Mouse (Mus musculus): Measurements from ENCODE around the gene Myom3. TPM values are rescaled to one million over a fixed set of nuclear protein-coding genes. Genes with fewer than 3 reads are reported as not detected.

Gene Myom3
- total RNA-seq, 4 experiments from 2014 or later: 0.98 to 1.7 (median 1.1) TPM

DNA sequence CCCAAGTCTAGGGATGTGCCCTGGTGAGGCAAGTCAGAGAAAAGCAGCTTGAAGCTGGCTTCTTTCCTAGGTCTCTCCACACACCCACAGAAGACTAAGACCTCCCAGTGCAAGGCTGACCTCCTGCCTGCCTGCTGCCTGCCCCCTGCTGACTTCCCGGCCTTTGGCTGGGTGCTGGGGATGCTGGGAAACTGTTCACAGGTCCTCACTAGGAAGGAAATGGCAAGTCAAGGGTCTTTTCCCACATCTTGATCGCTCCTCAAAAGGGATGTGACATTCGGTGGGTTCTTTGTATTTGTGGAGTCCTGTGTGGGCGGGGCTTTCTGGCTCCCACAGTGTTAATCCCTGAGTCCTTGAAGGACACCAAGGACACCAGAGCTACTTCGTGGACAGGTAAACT lies 44.7 kb downstream of the Myom3 start:
- no peak for DNase-seq (ENCODE audit: low spot score in 2 of 2)

DNA sequence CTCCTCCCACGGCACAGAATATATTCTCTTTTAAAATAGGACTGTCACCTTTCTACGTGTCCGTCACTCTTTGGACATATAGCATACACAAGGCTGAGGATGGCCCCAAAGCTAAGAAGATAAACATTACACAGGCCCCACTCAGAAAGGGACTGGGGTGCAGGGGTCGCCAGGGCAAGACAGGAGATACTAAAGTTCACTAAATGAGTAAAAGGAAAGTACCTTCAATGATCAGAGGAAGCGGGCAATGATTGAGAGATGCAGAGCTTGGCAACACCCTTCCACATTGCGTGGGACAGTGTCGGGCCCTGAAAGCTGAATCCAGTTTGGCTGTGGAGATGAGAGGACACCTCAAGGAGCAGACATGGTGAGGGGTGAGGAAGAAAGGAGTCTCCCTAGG lies 55.4 kb downstream of the Myom3 start:
- no peak for DNase-seq (ENCODE audit: low spot score in 2 of 2)

DNA sequence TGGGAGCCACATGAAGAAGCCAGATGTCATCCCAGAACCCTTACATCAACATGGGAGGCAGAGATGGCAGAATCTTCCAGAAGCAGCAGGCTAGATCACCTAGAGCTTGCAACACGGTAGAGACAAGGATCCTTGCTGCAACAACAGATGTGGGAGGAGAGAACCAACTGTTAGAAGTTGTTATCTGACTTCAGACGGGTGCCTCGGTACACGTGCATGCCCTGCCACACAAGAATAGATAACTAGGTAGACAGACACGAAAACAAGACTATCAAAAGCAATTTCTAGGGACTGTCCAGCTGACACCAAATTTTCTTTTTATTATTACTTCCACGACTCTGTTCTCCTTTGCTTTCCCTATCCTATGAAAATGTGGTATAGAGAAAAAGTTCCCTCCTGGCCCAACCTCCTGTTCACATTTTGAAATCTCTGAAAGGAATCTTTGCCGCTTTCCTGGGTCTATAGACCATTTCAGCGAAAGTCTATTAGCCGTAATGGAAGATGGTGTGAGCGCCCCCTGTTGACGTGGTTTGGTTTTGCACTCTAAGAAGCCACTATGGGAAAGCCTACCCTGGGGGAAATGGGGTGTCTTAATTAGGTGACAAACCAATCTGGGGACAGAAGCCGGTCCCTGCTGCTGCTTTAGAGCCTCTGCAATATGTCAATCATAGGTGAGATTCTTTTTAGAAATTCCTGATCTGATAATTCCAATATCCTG lies 57.5 kb downstream of the Myom3 start:
- DNase-seq (ENCODE audit: low spot score in 2 of 2): no peak

GRCm38 (mm10) chr4:135818366-135818765 lies 58.9 kb downstream of the Myom3 start:
- DNase-seq (ENCODE audit: low spot score in 2 of 2): no peak

DNA sequence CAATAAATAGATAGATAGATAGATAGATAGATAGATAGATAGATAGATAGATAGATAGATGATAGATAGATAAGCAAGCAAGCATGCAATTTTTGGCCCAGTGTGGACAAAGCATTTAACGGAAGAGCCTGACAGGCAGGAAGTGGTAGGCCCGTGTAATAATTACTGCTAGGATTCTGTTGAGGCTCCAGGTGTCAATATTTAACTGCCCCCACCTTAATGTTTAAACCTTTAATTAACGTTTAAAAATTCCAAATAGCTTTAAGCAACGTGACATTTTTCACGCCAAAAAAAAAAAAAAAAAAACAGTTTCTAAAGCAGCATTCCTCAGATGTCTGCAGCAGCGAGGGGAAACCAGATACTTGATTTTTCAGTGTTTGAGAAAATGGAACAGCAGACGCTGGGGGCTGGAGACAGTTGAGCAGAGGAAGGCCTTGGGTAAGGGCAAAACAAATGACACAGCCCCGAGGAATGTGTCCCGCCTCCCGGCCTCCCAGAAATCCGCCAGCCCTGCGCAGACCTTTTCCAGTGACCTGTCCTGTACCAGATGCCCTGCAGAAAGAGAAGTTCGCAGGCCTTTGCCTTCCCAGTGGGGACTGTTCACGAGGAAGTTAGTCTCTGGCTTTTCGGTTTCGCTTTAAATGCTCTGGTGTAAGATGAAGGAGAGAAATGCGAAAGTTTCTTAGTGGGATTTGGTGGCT lies 60.5 kb downstream of the Myom3 start:
- no peak for DNase-seq (ENCODE audit: low spot score in 2 of 2)

DNA sequence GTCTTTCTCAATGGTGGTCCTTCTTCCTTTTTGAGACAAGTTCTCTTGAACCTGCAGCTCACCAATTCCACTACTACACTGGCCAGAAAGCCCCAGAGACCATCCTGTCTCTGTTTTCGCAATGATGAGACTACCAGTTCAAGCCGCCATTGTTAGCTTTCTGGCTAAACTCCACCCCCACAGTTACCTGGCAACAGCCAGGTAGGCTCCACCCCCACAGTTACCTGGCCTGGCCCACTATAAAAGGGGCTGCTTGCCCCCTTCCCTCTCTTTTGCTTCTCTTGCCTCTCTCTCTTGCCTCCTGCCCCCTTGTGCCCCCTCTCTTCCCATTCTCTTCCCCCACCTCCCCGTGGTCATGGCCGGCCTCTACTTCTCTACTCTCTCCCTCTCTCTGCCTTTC lies 62.3 kb downstream of the Myom3 start:
- no peak for DNase-seq (ENCODE audit: low spot score in 2 of 2)

DNA sequence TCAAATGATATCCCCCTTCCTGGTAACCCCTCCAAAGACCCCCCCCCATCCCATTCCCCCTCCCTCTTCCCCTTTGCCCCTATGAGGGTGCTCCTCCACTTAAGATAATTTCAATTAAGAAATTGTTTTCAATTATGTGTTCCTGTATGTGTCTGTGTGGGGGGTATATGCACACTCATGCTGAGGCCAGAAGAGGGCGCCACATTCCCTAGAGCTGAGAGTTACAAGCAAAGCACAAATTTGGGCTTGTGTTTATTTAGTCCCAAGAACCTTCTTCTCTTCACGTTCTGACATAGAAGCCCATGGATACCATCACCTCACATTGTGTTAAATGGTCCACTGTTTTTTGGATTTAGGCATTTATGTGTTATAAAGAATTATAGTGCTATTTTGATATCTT lies 63.8 kb downstream of the Myom3 start:
- no peak for DNase-seq (ENCODE audit: low spot score in 2 of 2)

- no peak for DNase-seq (ENCODE audit: low spot score in 2 of 2)
Observed at GRCm38 (mm10) chr4:135824254-135824653, 64.7 kb downstream of the Myom3 start.

DNA sequence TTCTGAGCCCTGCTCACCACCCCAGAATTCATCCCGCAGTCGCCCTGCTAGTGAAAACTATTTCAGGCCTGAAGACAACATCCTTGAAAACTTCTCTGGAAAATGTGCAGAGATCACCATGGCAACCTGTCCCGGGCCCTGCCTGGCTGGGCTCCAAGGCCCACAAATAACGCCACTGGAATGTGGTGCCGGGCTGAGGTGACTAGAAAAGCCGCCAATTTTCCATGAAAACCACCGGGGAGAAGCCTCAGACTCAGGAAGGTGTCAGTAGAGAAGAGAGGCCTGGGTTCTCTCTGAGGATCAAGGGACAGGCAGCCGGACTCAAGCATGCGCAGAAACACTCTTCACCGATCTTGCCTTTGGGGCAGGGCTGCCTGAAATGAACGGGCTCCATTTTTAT lies 69.0 kb downstream of the Myom3 start:
- DNase-seq (ENCODE audit: low spot score in 2 of 2): peak; percentile 48 to 72

DNA sequence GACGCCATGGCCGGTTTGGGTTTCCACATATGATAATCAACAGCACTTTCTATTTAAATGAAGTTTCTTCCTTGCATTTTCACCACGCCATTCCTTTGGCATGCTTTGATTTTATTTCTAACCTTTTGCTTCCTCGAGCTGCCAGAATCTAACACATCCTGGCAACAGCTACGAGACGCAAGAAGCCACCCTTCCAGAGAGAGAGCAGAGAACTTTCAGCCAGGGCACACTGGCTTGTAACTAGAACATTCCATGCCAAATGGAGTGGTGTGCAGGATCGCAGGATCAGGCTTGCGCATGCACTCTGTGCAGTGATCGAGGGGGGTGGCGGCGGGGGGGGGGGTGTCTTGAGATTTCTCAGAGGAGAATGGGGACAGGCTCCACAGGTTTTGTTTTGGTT lies 72.6 kb downstream of the Myom3 start:
- no peak for DNase-seq (ENCODE audit: low spot score in 2 of 2)

DNA sequence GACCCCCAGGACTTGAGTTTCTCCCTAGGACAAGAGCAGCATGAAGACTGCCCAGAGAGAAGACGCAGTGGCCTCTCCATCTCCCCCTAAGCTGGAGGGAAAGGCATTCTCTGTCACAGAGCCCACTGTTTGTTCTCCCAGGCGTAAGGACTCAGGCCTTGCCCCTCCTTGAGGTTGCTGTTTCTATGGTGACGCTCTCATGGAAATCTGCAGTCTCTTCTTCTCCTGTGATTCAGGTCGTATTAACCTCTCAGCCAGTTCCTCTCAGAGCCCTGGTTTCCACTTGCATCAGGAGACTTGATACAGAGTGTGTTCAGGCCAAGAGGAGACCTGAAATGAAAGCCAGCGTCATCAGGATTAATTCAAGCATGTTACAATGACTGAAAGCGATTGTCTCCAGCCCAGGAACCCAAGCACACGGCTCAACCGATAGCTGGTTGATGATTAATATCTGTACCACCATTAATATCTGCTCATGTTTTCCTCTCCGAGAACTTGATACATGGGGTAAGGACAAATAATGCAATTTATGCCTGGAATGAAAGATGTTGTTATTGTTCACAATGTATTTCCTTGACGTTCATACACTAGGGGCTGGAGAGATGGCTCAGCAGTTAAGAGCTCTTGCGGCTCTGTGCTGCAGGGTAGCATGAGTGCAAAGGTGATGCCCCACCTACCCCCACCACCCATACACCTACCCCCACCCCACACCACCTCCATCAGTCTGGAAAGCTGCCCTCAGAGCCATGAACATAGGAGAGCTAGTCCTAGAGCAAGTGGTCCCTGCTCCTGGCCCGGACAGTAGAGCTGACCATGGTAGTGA lies 74.0 kb downstream of the Myom3 start:
- no peak for DNase-seq (ENCODE audit: low spot score in 2 of 2)

DNA sequence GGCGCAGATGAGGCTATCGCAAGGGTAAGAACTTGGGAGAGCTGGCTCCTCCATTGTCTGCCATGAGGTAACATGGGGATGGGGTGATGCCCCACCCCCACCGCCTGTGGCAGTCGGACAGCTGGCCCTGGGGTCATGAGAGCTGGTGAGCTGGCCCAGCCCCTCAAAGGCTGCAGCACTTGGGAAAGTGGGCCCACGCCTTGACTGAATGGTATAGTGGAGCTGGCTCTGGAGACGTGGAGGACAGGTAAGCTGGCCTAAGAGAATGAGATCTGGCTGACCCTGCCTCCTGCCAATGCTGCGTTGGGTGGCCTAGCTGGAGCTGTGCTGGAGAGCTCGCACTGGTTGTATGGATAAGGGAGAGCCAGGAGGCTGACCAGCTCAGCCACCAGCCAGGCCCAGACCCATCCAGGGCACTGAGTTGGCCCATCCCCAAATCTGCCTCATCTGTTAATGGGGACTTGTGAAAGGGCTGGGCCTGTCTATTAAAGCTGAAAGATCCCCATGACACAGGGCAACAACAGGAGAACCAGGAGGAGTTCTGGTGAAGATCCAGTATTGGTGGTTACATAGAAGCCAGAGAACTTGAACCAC lies 74.7 kb downstream of the Myom3 start:
- no peak for DNase-seq (ENCODE audit: low spot score in 2 of 2)

GRCm38 (mm10) chr4:135838925-135839292 lies 79.4 kb downstream of the Myom3 start:
- DNase-seq (ENCODE audit: low spot score in 2 of 2): no peak

DNA sequence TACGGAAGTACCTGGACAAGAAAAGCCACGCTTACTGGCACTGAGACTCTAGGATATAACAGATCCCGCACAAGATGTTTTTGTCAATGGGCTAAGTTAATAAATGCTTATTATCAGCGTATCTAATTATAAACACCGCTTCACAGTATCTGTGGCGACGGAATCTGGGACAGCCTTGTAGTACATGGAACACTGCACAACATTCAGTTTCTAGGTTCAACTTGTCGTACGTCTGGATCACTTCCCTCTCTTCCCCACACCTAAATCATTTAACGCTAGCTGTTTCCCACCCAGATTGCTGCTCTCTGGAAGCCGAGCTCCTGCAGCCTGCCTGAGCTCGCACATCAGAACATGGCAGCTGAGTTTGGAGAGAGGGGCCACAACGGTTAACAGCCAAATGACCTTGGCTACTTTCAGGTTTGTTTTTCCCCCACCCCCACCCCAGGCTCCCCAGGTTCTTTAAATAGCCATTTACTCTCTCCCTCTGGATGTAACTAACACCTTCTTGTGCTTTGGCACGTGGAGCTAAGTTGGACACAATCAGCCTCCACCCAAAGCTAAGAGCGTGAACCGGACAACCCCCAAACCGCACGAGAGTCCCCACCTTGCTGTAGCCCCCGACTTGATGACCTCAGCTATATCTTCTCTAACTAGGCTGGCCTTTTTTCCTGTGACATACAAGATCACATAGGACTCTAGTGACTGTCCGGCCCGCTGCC lies 79.9 kb downstream of the Myom3 start:
- DNase-seq (ENCODE audit: low spot score in 2 of 2): no peak

DNA sequence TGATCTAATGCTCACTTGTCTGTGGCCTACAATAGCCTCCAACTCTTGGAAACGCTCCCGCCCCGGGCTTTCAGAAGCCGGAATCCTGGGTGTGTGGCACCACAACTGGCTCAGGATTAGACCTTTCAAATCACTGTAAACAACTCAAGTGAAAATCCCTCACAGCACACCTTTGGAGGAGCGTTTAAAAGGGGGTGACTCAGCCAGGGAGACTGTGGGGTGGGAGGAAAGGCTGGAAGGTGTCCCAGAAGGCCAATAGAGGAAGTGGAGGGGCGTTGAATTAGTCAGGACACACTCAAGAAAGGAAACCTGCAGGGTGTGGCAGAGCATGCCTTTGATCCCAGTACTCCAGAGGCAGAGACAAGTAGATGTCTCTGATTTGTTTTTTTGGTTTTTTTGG lies 84.9 kb downstream of the Myom3 start:
- no peak for DNase-seq (ENCODE audit: low spot score in 2 of 2)

DNA sequence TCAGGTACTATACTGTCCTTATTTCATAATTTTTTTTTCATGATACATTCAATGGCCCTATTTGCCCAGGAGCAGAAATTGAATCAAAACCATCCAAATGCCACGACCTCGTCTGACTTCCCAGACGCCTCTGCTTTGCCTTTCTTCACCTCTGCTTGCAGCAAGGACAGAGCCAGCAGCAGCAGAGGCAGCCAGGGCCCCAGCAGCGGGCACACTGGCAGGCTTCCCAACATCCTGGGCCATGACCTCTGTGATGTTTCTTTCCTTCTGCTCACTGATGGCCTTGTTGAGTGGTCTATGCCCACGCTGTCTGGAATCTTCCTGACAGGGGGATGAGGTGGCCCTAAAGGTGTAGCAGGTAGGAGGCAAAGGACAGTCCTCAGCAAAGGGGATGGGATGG lies 88.1 kb downstream of the Myom3 start:
- DNase-seq (ENCODE audit: low spot score in 2 of 2): no peak

DNA sequence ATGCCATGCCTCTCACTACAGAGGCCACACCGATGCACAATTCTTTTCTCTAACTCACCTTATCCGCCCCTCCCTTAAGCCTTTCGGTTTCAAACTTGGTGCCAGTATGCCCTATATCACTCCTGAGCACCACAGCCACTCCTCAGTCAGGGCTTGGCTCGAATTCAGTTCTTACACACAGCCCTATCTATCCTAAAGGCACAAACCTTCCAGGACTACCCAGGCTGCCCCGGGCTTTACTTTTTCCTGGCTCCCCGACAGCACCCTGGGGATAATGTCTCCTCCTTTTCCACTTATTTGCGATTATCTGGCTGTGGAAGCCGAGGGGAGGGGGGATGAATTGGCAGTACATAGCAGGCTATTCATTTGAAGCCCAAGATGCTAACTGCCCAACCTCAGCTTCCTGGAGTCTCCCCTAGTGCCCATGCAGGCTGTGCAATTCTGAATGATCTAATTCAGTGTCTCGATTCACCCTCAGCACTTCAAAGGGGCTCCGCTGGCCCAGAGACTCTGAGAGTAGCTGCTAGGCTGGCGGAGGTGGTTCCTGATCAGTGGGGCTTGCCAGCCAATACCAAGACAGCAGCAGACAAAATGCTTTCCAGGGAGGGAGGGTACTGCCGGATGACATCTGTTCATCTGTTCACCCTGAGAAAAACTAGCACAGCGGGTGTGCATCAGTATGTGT lies 91.0 kb downstream of the Myom3 start:
- DNase-seq (ENCODE audit: low spot score in 2 of 2): peak in 1 of 2 experiments; percentile 55

GRCm38 (mm10) chr4:135851942-135852341 lies 92.4 kb downstream of the Myom3 start:
- no peak for DNase-seq (ENCODE audit: low spot score in 2 of 2)

DNA sequence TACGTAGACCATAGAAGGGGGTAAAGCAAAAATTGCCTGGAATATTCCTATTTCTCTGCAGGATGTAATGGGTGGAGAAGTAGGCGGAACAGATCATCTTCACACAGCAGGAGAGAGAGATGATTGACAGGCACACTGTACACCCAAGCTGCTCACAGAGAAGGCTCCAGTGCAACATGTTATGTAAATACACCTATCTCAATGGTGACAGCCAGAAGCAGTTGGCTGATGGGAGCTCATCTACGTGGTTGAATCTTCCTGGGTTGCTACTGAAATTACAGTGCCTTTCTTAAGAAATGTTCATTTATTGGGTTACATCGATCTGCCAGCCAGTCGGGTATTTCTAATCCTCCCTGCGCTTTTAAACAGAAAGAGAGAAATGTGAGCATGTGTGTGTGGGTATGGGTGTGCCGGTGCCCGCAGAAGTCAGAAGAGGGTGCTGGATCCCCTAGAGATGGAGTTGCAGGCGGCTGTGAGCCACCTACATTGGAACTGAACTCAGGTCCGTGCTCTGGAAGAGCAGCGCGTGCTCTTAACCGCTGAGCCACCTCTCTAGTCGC lies 94.6 kb downstream of the Myom3 start:
- no peak for DNase-seq (ENCODE audit: low spot score in 2 of 2)

DNA sequence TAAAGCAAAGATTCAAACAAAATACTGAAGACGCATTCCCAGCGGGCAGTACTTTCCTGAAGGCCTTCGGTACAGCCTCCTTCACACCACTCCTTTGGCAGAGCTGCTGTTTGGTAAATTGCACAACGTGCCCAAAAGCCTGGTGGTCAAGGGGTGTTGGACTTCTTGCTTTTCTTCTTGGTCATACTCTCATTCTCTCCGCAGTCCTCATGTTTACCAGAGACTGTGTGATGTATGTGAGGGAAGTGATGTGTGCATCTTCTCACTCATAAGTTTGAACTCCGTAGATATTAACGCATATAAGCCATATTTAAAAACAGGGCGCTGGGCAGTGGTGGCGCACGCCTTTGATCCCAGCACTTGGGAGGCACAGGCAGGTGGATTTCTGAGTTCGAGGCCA lies 95.1 kb downstream of the Myom3 start:
- DNase-seq (ENCODE audit: low spot score in 2 of 2): no peak
